Mouse (Mus musculus) myocyte (in vitro differentiated cells): ENCODE results near the gene Wnt10b. TPM values are rescaled to one million over a fixed set of nuclear protein-coding genes. Genes with fewer than 3 reads are reported as not detected.

Source experiments
- H3K27me3 ChIP-seq: one replicate; pipeline ENCODE4 v1.6.1; 2011; ENCODE audit not compliant: control insufficient read depth, insufficient read depth, insufficient read length
- H3K36me3 ChIP-seq: one replicate; pipeline ENCODE4 v1.6.1; 2011; ENCODE audit not compliant: control insufficient read depth, insufficient read depth
- H3K4me2 ChIP-seq: one replicate; pipeline ENCODE4 v1.6.1; 2011; ENCODE audit warnings: low read depth, control low read depth
- H3K4me3 ChIP-seq: one replicate; pipeline ENCODE4 v1.5.1; 2011; ENCODE audit warnings: mild to moderate bottlenecking, control low read depth, moderate library complexity
- H3K79me2 ChIP-seq: one replicate; pipeline ENCODE4 v1.6.1; 2011; ENCODE audit not compliant: control insufficient read depth, insufficient read depth
- H3ac ChIP-seq: one replicate; pipeline ENCODE4 v1.6.1; 2011; ENCODE audit not compliant: control insufficient read depth, insufficient read length
- CEBPB ChIP-seq: IDR thresholded peaks from 2 replicates; pipeline ENCODE4 v1.6.1; 2011; ENCODE audit warnings: mild to moderate bottlenecking, moderate library complexity; ENCODE audit not compliant: poor library complexity, insufficient read depth, severe bottlenecking
- E2F4 ChIP-seq: IDR thresholded peaks from one replicate; pipeline ENCODE4 v1.6.1; 2011; ENCODE audit warnings: mild to moderate bottlenecking, control low read depth, moderate library complexity; ENCODE audit not compliant: insufficient read depth
- MAX ChIP-seq: IDR thresholded peaks from one replicate; pipeline ENCODE4 v1.6.1; 2011; ENCODE audit warnings: low read depth, mild to moderate bottlenecking, control low read depth
- MYOD1 ChIP-seq, 3 experiments: IDR thresholded peaks; one replicate each; pipeline ENCODE4 v1.6.1; 2011; ENCODE audit warnings: control low read depth in 2 of 3, low read depth in 2 of 3, mild to moderate bottlenecking in 2 of 3, moderate library complexity in 1 of 3; ENCODE audit not compliant: insufficient read length in 2 of 3, control insufficient read depth in 1 of 3
- MYOG ChIP-seq, 3 experiments: IDR thresholded peaks; one replicate each; pipeline ENCODE4 v1.6.1; 2011; ENCODE audit warnings: control low read depth in 2 of 3, low read depth in 2 of 3, mild to moderate bottlenecking in 2 of 3; ENCODE audit not compliant: insufficient read length in 2 of 3, control insufficient read depth in 1 of 3, insufficient read depth in 1 of 3
- POLR2A ChIP-seq: IDR thresholded peaks from one replicate; pipeline ENCODE4 v1.6.1; 2011; ENCODE audit warnings: low read depth, mild to moderate bottlenecking, control low read depth, moderate library complexity; ENCODE audit not compliant: insufficient read length
- POLR2AphosphoS2 ChIP-seq: IDR thresholded peaks from one replicate; pipeline ENCODE4 v1.6.1; 2011; ENCODE audit warnings: low read depth, control low read depth; ENCODE audit not compliant: insufficient read length
- REST ChIP-seq: IDR thresholded peaks from one replicate; pipeline ENCODE4 v1.6.1; 2011; ENCODE audit warnings: mild to moderate bottlenecking, control low read depth, moderate library complexity; ENCODE audit not compliant: insufficient read depth, insufficient read length
- SRF ChIP-seq: IDR thresholded peaks from one replicate; pipeline ENCODE4 v1.6.1; 2011; ENCODE audit warnings: low read depth; ENCODE audit not compliant: control insufficient read depth, insufficient read length
- TCF12 ChIP-seq: IDR thresholded peaks from one replicate; pipeline ENCODE4 v1.6.1; 2011; ENCODE audit warnings: mild to moderate bottlenecking, control low read depth; ENCODE audit not compliant: poor library complexity, insufficient read depth, severe bottlenecking
- TCF3 ChIP-seq: IDR thresholded peaks from one replicate; pipeline ENCODE4 v1.6.1; 2011; ENCODE audit warnings: low read depth, control low read depth; ENCODE audit not compliant: insufficient read length
- USF1 ChIP-seq: IDR thresholded peaks from one replicate; pipeline ENCODE4 v1.6.1; 2011; ENCODE audit warnings: low read depth, mild to moderate bottlenecking, control low read depth, moderate library complexity
- polyA plus RNA-seq: library from polyadenylated mRNA; unstranded; fragments of >200 nt; fragmentation: generic; extraction: Trizol; gene quantifications from one replicate; pipeline ENCODE4 v1.2.1, GENCODE M21; 2012; ENCODE audit warnings: missing spikeins

Gene Wnt10b
- polyA plus RNA-seq, 1 experiment, result 3.3 TPM

DNA sequence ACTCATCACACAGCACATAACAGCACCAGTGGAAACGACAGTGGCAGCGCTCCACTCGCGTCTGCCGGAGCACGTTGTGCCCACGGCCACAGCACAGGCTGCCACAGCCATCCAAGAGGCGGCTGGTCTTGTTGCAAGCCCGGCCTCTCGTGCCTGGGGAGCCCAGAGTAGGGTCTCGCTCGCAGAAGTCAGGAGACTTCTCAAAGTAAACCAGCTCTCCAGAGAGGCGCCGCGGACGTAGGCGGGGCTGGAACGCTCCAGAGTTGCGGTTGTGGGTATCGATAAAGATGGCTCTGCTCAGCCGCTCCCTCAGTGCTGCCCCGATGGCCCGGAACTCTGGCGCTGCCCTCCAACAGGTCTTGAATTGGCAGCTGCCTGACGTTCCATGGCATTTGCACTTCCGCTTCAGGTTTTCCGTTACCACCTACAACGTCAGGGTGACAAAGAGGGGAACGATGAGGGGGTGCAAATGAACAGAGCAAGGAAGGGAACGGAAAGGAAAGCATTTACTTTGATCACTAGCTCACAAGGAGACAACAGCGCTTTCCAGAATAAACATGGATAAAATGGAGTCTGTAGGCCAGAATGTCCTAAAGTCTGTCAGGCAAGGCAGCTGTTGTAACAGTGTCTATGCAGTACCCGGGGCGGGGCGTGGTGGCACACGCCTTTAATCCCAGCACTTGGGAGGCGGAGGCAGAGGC is 5.3 kb downstream of the Wnt10b start:
- H3K27me3 ChIP-seq, result no peaks in the 10 kb centered on the region

DNA sequence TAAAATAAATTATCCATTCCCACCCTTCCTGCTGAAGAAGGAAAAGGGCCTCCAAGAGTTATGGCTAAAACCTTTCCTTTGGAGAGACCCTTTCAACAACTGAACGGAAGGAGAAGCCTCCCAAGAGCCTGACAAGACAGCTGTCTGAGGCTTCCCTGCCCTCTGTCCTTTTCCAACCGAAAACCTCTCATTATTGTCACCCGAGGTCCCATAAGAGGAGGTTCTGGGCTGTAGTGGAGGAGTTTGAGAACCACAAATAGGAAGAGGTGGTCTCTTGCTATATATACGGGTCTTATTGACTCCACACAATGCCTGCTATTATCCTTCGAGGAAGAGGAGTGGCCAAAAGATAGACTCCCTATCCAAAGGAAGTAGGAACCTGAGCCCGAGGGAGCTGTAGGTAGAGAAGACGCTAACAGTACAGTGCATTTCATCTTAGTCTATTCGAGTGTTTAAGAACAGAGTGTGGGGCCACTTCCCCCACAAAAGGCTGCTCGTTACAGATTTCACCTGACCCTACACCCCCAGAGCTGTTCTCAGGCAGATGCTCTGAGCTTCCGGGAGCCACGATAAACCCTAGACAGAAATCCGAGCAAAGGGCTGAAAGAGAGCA is 6.0 kb downstream of the Wnt10b start:
- no peak for TF ChIP-seq TCF3
- TF ChIP-seq MYOG (IDR thresholded peaks at IDR 0.05; ENCODE audit: control insufficient read depth in 1 of 3, insufficient read depth in 1 of 3, insufficient read length in 2 of 3, low read depth in 2 of 3), result no peak
- TF ChIP-seq MAX, result no peak
- TF ChIP-seq E2F4, result no peak
- no peak for TF ChIP-seq POLR2AphosphoS2
- no peak for TF ChIP-seq SRF
- TF ChIP-seq USF1, result no peak
- no peak for TF ChIP-seq MYOD1 (IDR thresholded peaks at IDR 0.05; ENCODE audit: control insufficient read depth in 1 of 3, insufficient read length in 2 of 3, low read depth in 2 of 3)
- no peak for TF ChIP-seq POLR2A
- TF ChIP-seq CEBPB, result no peak
- no peak for TF ChIP-seq TCF12
- no peak for TF ChIP-seq REST
- Histone ChIP-seq H3K4me3 (no peak overlapping the region), H3K27me3 (no peaks in the 10 kb centered on the region), H3K36me3 (no peaks in the 10 kb centered on the region), H3K4me2 (no peak overlapping the region), H3K79me2 (no peaks in the 10 kb centered on the region), H3ac (no peak overlapping the region)

More for the DNA sequence above, 5.3 kb downstream of the Wnt10b start:
- Histone ChIP-seq H3K4me2 (no peak overlapping the region), H3K36me3 (no peaks in the 10 kb centered on the region), H3K79me2 (no peaks in the 10 kb centered on the region), H3K4me3 (no peak overlapping the region), H3ac (no peak overlapping the region)
- peak in 1 of 3 experiments; percentile 34 for TF ChIP-seq MYOD1 (IDR thresholded peaks at IDR 0.05; ENCODE audit: control insufficient read depth in 1 of 3, insufficient read length in 2 of 3, low read depth in 2 of 3)
- TF ChIP-seq POLR2AphosphoS2, result no peak
- no peak for TF ChIP-seq E2F4
- no peak for TF ChIP-seq USF1
- TF ChIP-seq POLR2A, result no peak

DNA sequence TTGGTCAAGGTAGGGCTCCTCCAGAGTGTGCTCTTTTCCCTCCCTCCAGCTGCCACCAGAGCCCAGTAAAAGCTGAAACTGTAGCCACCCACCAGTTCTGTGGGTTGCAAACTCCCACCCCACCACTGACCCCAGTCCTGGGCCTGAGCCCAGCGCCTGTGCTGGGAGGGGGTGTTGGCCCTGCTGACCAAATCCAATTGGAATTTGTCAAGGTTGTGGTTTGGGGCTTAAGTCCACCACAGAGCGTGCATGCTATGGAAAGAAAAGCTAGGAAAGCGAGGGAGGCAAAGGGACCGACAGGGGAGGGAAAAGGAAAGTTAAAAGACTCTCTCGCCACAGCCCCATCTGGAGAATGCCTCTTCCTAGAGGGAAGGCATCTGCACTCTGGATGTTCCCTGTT is 9.7 kb downstream of the Wnt10b start:
- TF ChIP-seq TCF3 (peak; percentile 1), MAX (no peak), E2F4 (no peak), POLR2AphosphoS2 (no peak), TCF12 (no peak), MYOG (IDR thresholded peaks at IDR 0.05; ENCODE audit: control insufficient read depth in 1 of 3, insufficient read depth in 1 of 3, insufficient read length in 2 of 3, low read depth in 2 of 3) (peak in 1 of 3 experiments; percentile 46), MYOD1 (IDR thresholded peaks at IDR 0.05; ENCODE audit: control insufficient read depth in 1 of 3, insufficient read length in 2 of 3, low read depth in 2 of 3) (peak in 2 of 3 experiments; percentile 41 to 43)
- H3K4me3 ChIP-seq, result no peak overlapping the region
- H3K79me2 ChIP-seq, result no peaks in the 10 kb centered on the region
- peak overlapping the region; percentile 63 for H3K4me2 ChIP-seq
- no peaks in the 10 kb centered on the region for H3K27me3 ChIP-seq
- H3ac ChIP-seq, result no peak overlapping the region
- H3K36me3 ChIP-seq, result no peaks in the 10 kb centered on the region

DNA sequence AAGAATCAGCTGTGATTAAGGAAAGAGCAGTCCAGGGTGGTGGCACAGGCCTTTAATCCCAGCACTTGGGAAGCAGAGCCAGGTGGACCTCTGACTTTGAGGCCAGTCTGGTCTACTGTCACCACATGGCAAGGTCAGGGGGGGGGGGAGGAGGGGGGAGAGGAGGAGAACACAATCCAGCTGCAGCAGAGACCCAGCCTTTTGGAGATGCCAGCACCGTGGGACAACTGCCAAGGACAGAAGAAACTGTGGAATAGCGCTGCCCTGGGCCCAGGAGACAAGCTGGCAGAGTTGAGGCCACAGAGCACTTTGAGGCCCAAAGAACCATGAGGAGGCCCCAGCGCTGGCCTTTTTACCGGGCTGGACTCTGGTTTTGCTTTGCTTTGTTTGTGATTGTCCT is 12.0 kb downstream of the Wnt10b start:
- Histone ChIP-seq H3K4me2 (no peak overlapping the region), H3ac (no peak overlapping the region), H3K36me3 (no peaks in the 10 kb centered on the region), H3K4me3 (no peak overlapping the region), H3K79me2 (peaks cover 19% of the 10 kb centered on the region), H3K27me3 (no peaks in the 10 kb centered on the region)
- TF ChIP-seq REST (no peak), TCF12 (no peak)

DNA sequence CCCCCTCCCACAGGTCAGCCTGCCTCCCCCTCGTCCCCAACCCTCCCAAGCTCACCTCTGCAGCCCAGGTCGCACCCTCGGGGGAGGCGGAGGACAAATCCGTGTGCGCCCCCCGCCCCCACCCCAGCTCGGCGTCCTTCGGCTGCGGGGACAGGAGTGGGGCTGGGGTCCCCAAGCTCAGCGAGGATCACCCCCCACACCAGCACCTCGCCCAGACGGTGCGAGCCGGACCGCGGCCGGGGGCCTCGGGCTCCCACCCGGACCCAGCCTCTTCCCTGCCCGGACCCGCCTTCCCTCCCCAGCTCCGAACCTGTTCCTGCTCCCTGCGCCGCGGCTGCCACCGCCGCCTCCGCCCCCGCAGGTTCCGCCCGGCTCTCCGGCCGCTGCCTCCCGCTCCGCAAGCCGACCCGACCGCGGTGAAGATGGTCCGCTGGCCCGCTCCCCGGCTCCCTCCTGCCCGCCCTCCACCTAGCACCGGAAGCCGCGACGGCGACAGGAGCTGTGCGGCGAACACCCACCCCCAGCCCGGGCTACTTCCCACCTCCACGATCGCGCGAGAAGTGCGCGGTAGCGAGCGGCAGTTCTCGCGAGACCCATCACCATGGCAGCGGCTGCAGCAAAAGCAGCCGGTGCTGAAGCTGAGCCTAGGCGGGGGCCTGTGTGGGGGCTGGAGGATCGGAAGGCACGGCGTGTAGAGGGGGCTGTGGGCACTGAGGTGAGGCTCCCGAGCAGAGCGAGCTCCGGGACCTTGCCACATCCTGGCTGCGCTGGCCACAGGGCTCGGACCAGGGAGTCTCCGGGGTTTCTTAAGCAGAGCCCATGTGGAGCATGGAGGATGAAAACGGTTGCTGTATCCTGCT is 15.1 kb downstream of the Wnt10b start, which contains the start of gene Arf3:
Gene Arf3, minus strand, starts transcription at position 545 of the 860 bp plus-strand sequence.
- H3K27me3 ChIP-seq, result no peaks in the 10 kb centered on the region
- peak within 1 kb of the TSS; percentile 74 for H3ac ChIP-seq
- H3K79me2 ChIP-seq, result peaks cover 49% of the 10 kb centered on the region
- H3K4me3 ChIP-seq, result peak within 1 kb of the TSS; percentile 78
- peaks cover 9% of the 10 kb centered on the region for H3K36me3 ChIP-seq
- TF ChIP-seq CEBPB (no peak), POLR2AphosphoS2 (peak; percentile 91), MYOG (IDR thresholded peaks at IDR 0.05; ENCODE audit: control insufficient read depth in 1 of 3, insufficient read depth in 1 of 3, insufficient read length in 2 of 3, low read depth in 2 of 3) (peak in 2 of 3 experiments; percentile 13 to 27), SRF (peak; percentile 24), MAX (no peak), MYOD1 (IDR thresholded peaks at IDR 0.05; ENCODE audit: control insufficient read depth in 1 of 3, insufficient read length in 2 of 3, low read depth in 2 of 3) (peak in 1 of 3 experiments; percentile 4), REST (peak; percentile 1), POLR2A (peak; percentile 81)
- H3K4me2 ChIP-seq, result peak within 1 kb of the TSS; percentile 86
